Mouse (Mus musculus): ENCODE results near the gene Oas3. TPM values are rescaled to one million over a fixed set of nuclear protein-coding genes. Genes with fewer than 3 reads are reported as not detected.
A peak's percentile ranks its signal among the peaks of the same experiment; 100 is the strongest.

The Oas3 gene
- polyA plus RNA-seq, 1 experiment from 2014 or later, result 0.18 TPM

- no peak overlapping the region for H3K9ac ChIP-seq
- WGBS, result 73% methylated on average over 3 of the region's 3 CpGs
- peaks cover 7% of the 10 kb centered on the region; the same call in 1 of the 2 replicates for H3K4me1 ChIP-seq
- no peaks in the 10 kb centered on the region for H3K36me3 ChIP-seq
- no peak for ATAC-seq (ENCODE audit: low FRiP score, low read depth)
- no peak overlapping the region for H3K4me3 ChIP-seq
- no peak overlapping the region for H3K27ac ChIP-seq
- H3K4me2 ChIP-seq (replicated peaks), result no peak overlapping the region
- H3K27me3 ChIP-seq, result peaks cover 15% of the 10 kb centered on the region
- H3K9me3 ChIP-seq, result no peaks in the 10 kb centered on the region
Observed at GRCm38 (mm10) chr5:120787042-120787441, 9.6 kb upstream of the Oas3 start.

GRCm38 (mm10) chr5:120782446-120782845, 5.0 kb upstream of the Oas3 start:
- H3K27me3 ChIP-seq, result 0 out of 2 replicates have a peak, but pooled peaks cover 4% of the 10 kb centered on the region
- H3K9ac ChIP-seq, result no peak overlapping the region
- no peak overlapping the region for H3K4me2 ChIP-seq (replicated peaks)
- H3K36me3 ChIP-seq, result no peaks in the 10 kb centered on the region
- no peak for ATAC-seq (ENCODE audit: low FRiP score, low read depth)
- H3K4me3 ChIP-seq, result no peak overlapping the region
- H3K4me1 ChIP-seq, result peaks cover 7% of the 10 kb centered on the region; the same call in 1 of the 2 replicates
- H3K27ac ChIP-seq, result no peak overlapping the region
- H3K9me3 ChIP-seq, result no peaks in the 10 kb centered on the region
- WGBS, result 70% methylated on average over 2 of the region's 2 CpGs

- H3K9me3 ChIP-seq, result no peaks in the 10 kb centered on the region
- 0 out of 2 replicates have a peak, but pooled peaks cover 4% of the 10 kb centered on the region for H3K27me3 ChIP-seq
- H3K4me1 ChIP-seq, result peaks cover 7% of the 10 kb centered on the region; the same call in 1 of the 2 replicates
- no peak for ATAC-seq (ENCODE audit: low FRiP score, low read depth)
- no peak overlapping the region for H3K4me2 ChIP-seq (replicated peaks)
- no peaks in the 10 kb centered on the region for H3K36me3 ChIP-seq
- no peak overlapping the region for H3K9ac ChIP-seq
- no peak overlapping the region for H3K4me3 ChIP-seq
- WGBS, result 75% methylated on average over 1 of the region's 1 CpGs
- no peak overlapping the region for H3K27ac ChIP-seq
Observed at GRCm38 (mm10) chr5:120781646-120782045, 4.2 kb upstream of the Oas3 start.

GRCm38 (mm10) chr5:120779922-120780321, 2.5 kb upstream of the Oas3 start:
- Histone ChIP-seq H3K27me3 (0 out of 2 replicates have a peak, but pooled peaks cover 4% of the 10 kb centered on the region), H3K9me3 (no peaks in the 10 kb centered on the region), H3K4me1 (peaks cover 4% of the 10 kb centered on the region; the same call in 1 of the 2 replicates), H3K36me3 (no peaks in the 10 kb centered on the region), H3K27ac (no peak overlapping the region), H3K4me3 (no peak overlapping the region), H3K4me2 (replicated peaks) (no peak overlapping the region), H3K9ac (no peak overlapping the region)
- no peak for ATAC-seq (ENCODE audit: low FRiP score, low read depth)
- WGBS, result 43% methylated on average over 3 of the region's 3 CpGs

GRCm38 (mm10) chr5:120778941-120779340, 1.5 kb upstream of the Oas3 start:
- 63% methylated on average over 2 of the region's 2 CpGs for WGBS
- Histone ChIP-seq H3K9ac (no peak overlapping the region), H3K27me3 (0 out of 2 replicates have a peak, but pooled peaks cover 4% of the 10 kb centered on the region), H3K4me1 (peaks cover 4% of the 10 kb centered on the region; the same call in 1 of the 2 replicates), H3K4me2 (replicated peaks) (no peak overlapping the region), H3K36me3 (no peaks in the 10 kb centered on the region), H3K27ac (no peak overlapping the region), H3K9me3 (no peaks in the 10 kb centered on the region), H3K4me3 (no peak overlapping the region)
- no peak for ATAC-seq (ENCODE audit: low FRiP score, low read depth)

- 80% methylated on average over 5 of the region's 5 CpGs for WGBS
- no peak overlapping the region for H3K27ac ChIP-seq
- no peak overlapping the region for H3K9ac ChIP-seq
- no peaks in the 10 kb centered on the region for H3K36me3 ChIP-seq
- no peak overlapping the region for H3K4me3 ChIP-seq
- H3K9me3 ChIP-seq, result no peaks in the 10 kb centered on the region
- H3K4me1 ChIP-seq, result peaks cover 4% of the 10 kb centered on the region; the same call in 1 of the 2 replicates
- ATAC-seq (ENCODE audit: low FRiP score, low read depth), result no peak
- H3K4me2 ChIP-seq (replicated peaks), result no peak overlapping the region
- H3K27me3 ChIP-seq, result 0 out of 2 replicates have a peak, but pooled peaks cover 4% of the 10 kb centered on the region
Observed at GRCm38 (mm10) chr5:120776801-120777200, 660 bp downstream of the Oas3 start.

GRCm38 (mm10) chr5:120775287-120775985, 2.0 kb downstream of the Oas3 start:
- WGBS, result 79% methylated on average over 14 of the region's 14 CpGs
- Histone ChIP-seq H3K9ac (no peak overlapping the region), H3K9me3 (no peaks in the 10 kb centered on the region), H3K27ac (no peak overlapping the region), H3K4me3 (no peak overlapping the region), H3K4me1 (peaks cover 4% of the 10 kb centered on the region; the same call in 1 of the 2 replicates), H3K36me3 (no peaks in the 10 kb centered on the region), H3K27me3 (0 out of 2 replicates have a peak, but pooled peaks cover under 1% of the 10 kb centered on the region), H3K4me2 (replicated peaks) (no peak overlapping the region)
- no peak for ATAC-seq (ENCODE audit: low FRiP score, low read depth)

- Histone ChIP-seq H3K27me3 (no peaks in the 10 kb centered on the region), H3K9ac (no peak overlapping the region), H3K4me3 (no peak overlapping the region), H3K4me1 (no peaks in the 10 kb centered on the region), H3K27ac (no peak overlapping the region), H3K4me2 (replicated peaks) (no peak overlapping the region), H3K36me3 (no peaks in the 10 kb centered on the region), H3K9me3 (0 out of 2 replicates have a peak, but pooled peaks cover 7% of the 10 kb centered on the region)
- 64% methylated on average over 3 of the region's 3 CpGs for WGBS
- ATAC-seq (ENCODE audit: low FRiP score, low read depth), result no peak
Observed at GRCm38 (mm10) chr5:120769396-120769795, 8.1 kb downstream of the Oas3 start.

GRCm38 (mm10) chr5:120765010-120765409, 12.5 kb downstream of the Oas3 start:
- Histone ChIP-seq H3K4me1 (0 out of 2 replicates have a peak, but pooled peaks cover 4% of the 10 kb centered on the region), H3K9me3 (0 out of 2 replicates have a peak, but pooled peaks cover 4% of the 10 kb centered on the region), H3K27me3 (peaks cover 8% of the 10 kb centered on the region), H3K27ac (no peak overlapping the region), H3K4me2 (replicated peaks) (no peak overlapping the region), H3K4me3 (no peak overlapping the region), H3K36me3 (no peaks in the 10 kb centered on the region), H3K9ac (no peak overlapping the region)
- WGBS, result 73% methylated on average over 8 of the region's 8 CpGs
- ATAC-seq (ENCODE audit: low FRiP score, low read depth), result no peak

- Histone ChIP-seq H3K4me1 (0 out of 2 replicates have a peak, but pooled peaks cover 4% of the 10 kb centered on the region), H3K4me3 (no peak overlapping the region), H3K9me3 (no peaks in the 10 kb centered on the region), H3K27me3 (peaks cover 11% of the 10 kb centered on the region), H3K27ac (no peak overlapping the region), H3K36me3 (no peaks in the 10 kb centered on the region), H3K4me2 (replicated peaks) (peak overlapping the region; percentile 7; the same call in 1 of the 2 replicates), H3K9ac (no peak overlapping the region)
- WGBS, result 28% methylated on average over 6 of the region's 6 CpGs
- 0 out of 2 replicates have a peak, but pooled peaks have one; percentile 15 for ATAC-seq (ENCODE audit: low FRiP score, low read depth)
Observed at GRCm38 (mm10) chr5:120761901-120762300, 15.6 kb downstream of the Oas3 start.

GRCm38 (mm10) chr5:120754215-120754614, 23.2 kb downstream of the Oas3 start:
- Histone ChIP-seq H3K4me1 (no peaks in the 10 kb centered on the region), H3K36me3 (no peaks in the 10 kb centered on the region), H3K27ac (no peak overlapping the region), H3K27me3 (peaks cover 23% of the 10 kb centered on the region), H3K4me3 (no peak overlapping the region), H3K9ac (no peak overlapping the region), H3K4me2 (replicated peaks) (no peak overlapping the region), H3K9me3 (no peaks in the 10 kb centered on the region)
- no peak for ATAC-seq (ENCODE audit: low FRiP score, low read depth)
- 86% methylated on average over 4 of the region's 4 CpGs for WGBS

- Histone ChIP-seq H3K9me3 (no peaks in the 10 kb centered on the region), H3K27ac (no peak overlapping the region), H3K27me3 (peaks cover 27% of the 10 kb centered on the region), H3K9ac (no peak overlapping the region), H3K36me3 (no peaks in the 10 kb centered on the region), H3K4me2 (replicated peaks) (no peak overlapping the region), H3K4me1 (no peaks in the 10 kb centered on the region), H3K4me3 (no peak overlapping the region)
- WGBS, result 79% methylated on average over 3 of the region's 3 CpGs
- no peak for ATAC-seq (ENCODE audit: low FRiP score, low read depth)
Observed at GRCm38 (mm10) chr5:120752786-120753185, 24.7 kb downstream of the Oas3 start.
